Mouse (Mus musculus): ENCODE data around the gene Stk32b.
A peak's percentile ranks its signal among the peaks of the same experiment; 100 is the strongest.

Stk32b gene

DNA sequence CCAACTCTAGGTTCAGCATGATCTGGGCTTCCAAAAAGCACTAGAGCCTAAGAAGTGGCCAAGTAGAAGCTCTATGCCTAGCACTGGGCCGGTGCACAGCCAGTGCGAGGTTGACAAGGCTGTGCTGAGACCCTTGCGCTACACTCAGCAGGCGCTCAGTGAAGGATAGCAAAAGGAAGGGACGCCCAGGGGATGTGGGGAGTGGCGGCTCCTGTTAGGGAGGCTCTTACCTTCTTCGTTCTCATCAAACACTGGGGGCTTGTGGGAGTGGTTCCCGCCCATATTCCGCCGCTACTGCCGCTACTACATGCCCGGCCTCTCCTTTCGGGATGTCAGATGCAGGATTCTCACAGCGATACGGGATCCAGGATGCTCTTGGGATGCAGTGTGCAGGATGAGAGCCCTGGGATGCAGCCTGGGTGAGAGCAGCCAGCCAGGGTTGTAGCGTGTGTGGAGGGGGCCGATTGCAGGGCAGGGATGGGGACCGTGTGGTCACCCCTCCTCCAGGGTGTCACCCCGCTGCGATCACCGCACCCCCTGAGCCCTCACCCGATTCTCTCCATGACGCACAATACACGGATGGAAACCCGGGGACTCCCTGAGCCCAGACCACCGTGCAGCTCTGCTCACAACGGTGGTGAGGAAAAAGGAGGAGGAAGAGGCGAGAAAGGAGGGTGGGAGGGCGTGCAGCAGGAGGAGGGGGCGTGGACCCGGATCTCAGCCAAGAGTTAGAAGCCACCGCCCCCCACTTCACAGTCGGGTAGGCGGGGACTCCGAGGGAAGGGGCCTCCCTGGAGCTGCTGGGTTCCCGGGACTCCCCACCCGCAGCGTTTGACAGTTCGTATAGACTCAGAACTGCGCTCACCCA, at the start of gene Stk32b:
TSS of gene Stk32b (minus strand) at position 667 of the 868 bp plus-strand sequence.
- peak; percentile 57 for DNase-seq (ENCODE audit: extremely low spot score, low spot score)

DNA sequence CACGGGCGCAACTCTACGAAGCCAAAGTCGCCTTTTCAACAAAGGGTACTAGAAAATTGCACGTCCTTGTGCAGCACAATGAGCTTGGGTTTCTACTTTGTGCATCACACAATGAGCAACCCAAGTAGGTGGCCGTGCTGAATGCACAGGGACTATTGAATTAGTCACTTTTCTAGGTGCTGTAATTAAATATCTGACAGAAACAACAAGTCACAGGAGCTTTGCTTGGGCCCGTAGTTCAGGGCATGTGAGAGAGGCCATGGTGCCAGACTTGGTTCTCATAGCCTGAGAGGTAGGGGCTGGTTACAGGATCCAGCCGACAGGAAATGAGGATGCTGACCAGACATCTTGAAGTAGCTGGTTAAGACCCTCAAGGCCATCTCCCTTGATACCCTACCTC, 48.9 kb upstream of the Stk32b start:
- peak; percentile 21 for DNase-seq (ENCODE audit: extremely low spot score, low spot score)

DNA sequence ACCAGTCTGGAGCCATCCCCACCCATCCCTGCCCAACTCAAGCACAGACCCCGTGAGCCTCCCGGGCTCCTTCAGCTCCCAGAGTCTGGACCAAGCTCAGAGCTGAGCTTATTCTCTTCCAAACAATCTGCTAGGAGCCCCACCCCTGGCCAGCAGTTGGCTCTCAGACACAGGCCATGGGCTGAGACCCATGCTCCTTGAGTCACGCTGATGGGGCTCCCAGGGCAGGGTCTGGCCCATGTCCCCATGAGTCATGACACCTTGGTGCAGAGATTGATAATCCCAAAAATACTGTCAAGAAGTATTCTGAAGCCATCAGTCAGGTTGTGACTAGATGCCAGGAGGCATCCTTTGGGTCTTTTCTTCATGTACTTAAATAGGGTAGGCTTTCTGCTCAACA, 45.1 kb upstream of the Stk32b start:
- no peak for DNase-seq (ENCODE audit: extremely low spot score, low spot score)

DNA sequence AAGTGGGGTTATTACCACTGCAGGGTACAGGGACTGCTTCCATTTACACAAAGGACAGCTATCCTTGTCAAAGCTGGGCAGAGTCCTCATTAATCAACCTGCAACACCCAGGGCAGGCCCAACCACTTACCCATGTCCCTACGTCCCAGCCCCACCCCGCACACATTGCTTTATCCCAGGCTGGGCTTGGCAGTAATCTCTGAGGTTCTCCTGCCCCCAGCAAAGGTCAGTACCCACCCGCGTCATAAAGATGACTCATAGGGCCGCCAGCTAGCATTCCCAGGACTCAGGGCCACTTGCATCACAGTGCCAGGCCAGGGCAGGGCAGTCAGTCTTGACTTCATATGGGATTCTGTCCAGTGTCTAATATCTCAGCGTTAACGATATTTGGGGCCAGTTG, 36.4 kb upstream of the Stk32b start:
- DNase-seq (ENCODE audit: extremely low spot score, low spot score): no peak

DNA sequence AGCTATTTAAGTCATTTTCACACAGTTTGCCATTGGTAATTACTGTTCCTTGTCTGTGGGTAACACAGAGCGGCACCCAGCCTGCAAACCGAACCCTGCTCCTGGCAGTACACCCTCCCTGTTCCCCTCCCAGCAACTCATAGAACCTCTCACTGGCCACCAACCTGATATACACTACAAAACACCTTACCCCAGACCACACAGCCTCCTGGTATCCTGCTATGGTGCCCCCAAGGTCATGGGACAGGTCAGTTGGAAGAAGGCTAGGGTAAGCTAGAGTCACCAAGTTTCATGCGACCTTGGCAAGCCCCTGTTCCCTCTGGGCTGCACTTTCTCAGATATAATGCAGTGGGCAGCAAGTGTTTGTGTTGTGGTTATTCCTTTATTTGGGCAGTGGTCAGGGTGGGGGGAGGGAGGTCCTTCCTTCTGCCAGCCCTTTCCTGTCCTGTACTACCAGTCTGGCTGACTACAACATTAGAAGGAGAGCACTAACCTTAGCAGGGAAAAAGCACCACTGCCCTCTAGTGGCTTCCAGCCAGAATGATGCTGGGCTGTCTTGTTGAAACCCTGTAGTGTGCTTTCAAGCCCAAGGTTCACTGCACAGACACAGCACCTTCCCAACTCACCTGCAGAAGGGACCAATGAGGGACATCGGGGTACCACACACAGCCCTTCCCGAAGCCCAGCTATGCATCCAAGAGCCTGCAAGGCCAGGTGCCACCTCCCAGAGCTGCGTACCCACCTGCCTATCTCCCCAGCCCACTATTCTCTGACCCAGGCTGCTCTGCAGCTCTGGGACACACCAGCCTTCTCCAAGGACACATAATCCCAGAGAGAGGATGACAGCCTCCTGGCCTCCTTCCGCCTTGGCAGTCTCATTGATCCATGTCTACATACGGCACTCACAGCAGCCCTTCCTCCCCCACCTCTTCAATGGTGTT, 35.3 kb upstream of the Stk32b start:
- peak; percentile 68 for DNase-seq (ENCODE audit: extremely low spot score, low spot score)

DNA sequence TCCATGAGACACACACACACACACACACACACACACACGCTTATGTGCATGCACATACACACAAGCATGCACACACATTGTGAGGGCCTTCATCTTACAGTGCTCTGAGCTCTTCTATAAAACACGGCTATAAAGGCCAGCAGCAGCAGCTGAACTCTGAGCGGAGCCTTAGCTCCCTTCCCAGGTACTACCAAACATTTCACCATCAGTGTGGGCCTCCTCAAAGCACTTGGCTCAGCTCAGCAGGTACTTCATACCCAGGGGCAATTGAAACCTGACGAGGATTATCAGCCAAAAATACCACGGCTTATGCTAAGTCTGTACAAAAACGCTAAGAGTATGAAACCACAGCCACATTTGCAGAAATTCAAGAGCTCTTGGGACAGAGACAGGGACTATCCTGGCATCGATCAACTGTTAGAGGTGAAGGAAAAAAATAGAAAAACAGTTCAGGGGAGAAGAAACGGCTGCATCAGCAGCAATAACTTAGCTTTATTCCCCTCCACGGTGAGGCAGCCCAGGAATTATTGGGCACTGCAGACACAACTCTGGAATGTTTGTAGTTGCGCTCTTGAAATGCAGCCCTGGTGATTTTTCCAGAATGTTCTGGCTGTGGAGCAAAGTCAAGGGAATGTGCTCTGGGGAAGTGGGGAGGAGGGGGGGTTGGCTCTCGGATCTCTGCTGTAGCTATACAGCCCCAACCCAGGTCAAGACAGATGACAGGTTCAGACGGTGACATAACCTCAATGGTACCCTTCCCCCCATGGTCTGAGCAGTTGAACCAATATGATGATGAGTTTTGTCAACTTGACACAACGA, 27.1 kb upstream of the Stk32b start:
- no peak for DNase-seq (ENCODE audit: extremely low spot score, low spot score)

DNA sequence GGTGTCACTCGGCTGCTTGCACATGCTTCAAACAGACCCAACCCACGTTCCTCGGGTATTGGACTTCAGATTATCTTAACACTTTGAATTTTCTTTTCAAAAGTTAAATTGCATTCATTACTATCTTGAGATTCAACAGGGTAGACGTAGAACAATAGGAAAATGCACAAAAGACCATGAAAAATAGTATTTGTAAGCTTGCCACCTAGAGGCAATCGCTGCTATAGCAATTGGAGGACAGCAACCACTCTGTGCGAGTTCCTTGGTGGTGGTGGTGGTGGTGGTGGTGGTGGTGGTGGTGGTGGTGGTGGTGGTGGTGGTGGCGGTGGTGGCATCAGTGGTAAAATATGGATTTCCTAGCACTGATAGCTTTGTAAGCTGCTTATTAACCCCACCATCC, 19.2 kb upstream of the Stk32b start:
- DNase-seq (ENCODE audit: extremely low spot score, low spot score): no peak

DNA sequence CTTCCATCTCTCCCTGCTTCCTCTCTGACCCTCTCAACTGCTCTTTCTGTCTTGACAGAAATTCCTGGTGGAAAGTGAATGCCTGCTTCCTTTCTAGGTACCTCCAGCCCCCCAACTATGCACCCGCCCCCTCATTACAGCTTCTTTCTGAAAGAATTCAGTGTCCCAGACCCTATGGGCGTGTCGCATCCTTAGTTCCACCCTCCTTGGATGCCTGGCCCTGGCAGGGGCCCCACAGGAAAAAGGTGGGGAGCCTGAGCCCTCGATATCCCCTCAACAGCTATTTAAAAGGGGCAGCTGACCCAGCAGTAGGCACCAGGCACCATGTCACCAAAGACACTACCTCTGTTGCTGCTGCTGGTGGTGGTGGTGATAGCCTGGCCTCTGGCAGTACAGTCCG, 18.3 kb upstream of the Stk32b start, which contains the start of gene Cytl1:
TSS of gene Cytl1 (plus strand) at position 296 of the 400 bp plus-strand sequence.
- no peak for DNase-seq (ENCODE audit: extremely low spot score, low spot score)

DNA sequence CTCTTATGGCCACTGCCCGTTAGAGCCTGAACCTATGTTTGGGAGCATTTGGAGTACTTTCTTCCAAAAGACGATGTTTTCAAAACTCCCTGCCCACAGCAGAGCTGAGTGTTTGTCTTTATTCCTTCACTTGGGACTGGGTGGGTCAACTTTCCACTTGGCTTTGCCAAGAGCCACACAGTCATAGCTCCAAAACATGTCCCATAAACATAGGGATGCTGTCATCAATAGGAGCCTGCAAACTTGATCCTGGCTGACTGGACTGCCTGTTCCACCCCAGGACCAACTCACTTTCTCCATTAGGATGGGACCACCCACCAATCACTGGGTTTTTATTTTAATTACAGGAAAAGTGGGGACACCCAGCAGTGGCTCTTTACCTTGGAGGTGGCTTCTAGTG, 13.8 kb upstream of the Stk32b start:
- DNase-seq (ENCODE audit: extremely low spot score, low spot score): no peak

DNA sequence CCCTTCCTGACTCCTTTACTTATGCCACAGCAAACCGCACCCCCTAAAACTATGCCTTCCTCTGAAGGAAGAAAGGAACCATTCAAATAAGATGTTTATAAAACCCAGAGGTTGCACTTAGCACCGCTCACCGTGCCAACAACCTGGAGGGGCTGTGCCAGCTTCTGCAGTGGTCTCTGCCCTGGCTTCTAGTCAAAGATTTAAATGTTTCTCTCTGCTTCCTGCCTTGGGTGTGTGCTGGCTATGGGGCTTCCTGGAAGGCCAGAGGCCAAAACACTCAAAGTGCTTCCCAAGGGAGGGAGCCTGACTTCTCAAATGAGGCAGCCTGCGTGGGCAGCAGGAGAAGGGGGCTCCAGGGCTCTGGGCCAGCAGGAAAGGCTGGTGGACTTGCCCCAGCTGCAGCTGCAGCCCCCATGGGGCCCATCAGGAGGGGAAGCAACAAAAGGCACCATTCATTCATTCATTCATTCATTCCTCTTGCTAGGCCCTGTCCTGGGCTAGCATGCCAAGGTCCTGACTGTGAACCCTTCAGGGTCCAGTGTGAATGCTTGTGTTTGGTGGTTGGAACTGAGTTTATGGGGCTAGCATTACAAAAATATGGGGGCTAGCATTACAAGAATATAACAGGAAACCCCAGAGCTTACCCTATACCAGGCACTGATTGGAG, 8.4 kb upstream of the Stk32b start:
- DNase-seq (ENCODE audit: extremely low spot score, low spot score): no peak

DNA sequence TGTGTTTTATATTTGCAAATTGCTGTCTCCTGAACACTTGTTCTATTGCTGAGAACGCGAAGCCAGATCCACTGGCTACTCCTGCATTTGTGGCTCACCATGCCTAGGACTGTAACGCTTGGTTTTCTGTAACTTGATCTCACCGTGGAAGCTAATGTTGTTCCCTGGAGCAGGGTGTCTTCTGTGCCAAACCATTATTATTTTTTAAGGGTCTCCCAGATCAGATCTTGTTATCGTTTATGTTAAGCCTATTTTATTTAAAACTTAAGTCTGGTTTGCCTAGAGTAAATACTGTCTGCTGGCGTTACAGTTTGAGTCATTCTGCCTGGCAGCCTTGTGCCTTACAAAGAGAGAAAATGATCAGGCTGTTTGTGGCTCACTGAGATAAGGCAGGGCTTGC, 3.7 kb upstream of the Stk32b start:
- DNase-seq (ENCODE audit: extremely low spot score, low spot score): no peak

DNA sequence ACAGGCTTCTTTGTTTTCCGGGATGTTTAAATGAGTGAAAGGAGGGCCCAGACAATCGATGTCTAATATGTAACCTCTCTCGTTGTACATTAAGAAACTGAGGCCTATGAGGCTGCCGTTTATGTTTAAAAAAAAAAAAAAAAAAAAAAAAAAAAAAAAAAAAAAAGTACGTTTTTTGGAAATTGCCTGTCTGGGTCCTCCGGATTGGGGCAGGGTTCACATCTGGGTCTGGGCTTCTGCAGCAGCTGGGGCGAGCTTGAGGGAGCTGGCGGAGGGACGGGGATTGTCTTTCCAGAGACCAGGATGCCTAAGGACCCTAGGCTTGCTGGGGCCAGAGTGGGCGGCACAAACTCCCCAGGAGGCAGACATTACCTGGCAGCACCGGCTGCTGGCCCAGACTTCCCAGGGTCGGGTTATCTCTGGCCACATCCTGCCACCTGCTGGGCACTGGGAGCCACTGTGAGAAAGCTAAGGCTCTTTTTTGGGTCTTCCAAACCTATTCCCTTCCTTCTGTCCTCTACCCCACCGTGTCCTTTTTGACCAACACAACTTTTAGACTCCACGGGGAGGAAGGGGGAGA, 503 bp upstream of the Stk32b start:
- DNase-seq (ENCODE audit: extremely low spot score, low spot score): peak; percentile 65

DNA sequence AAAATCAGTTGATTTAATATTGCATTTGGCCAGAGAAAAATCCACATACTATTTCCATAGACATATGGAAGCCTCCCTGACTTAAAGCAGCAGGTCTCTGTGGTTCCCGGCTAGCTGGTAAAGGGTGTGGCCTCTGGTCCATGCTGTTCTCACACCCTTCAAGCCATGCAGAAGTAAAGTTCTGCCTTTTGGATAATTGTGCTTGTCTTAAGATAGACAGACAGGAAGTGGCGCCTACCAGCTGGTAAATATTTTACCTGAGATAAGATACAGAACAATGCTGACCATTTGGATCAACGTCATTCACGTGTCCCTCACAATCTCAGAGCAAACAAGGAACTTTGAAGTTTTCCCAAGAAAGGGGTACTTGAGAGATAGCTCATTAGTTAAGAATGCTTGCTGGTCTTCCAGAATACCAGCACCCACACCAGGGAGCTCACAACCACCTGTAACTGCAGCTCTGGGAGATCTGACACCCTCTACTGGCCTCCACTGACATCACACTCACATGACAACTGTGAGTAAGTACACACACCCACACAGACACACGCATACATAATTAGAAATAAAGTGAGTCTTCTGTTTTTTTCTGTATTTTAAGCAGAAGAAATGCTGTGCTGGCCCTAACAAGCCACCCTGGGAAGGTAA, 7.6 kb downstream of the Stk32b start:
- DNase-seq (ENCODE audit: extremely low spot score, low spot score): no peak

DNA sequence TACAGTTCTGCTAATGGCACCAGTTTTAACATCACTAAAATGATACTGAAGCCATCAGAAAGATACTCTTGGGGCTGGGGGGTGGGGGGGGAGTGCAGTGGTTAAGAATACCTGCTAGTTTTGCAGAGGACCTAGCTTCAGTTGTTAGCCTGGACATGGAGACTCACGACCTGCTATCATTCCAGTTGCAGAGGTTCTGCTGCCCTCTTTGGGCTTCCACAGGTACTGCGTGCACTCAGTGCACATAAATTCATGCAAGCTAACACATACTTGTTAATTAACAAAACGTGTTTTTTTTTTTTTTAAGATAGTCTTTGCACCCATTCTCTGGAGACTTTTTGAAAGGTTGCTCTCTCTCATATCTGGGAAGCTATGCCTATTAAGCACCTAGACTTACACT, 8.8 kb downstream of the Stk32b start:
- DNase-seq (ENCODE audit: extremely low spot score, low spot score): no peak

DNA sequence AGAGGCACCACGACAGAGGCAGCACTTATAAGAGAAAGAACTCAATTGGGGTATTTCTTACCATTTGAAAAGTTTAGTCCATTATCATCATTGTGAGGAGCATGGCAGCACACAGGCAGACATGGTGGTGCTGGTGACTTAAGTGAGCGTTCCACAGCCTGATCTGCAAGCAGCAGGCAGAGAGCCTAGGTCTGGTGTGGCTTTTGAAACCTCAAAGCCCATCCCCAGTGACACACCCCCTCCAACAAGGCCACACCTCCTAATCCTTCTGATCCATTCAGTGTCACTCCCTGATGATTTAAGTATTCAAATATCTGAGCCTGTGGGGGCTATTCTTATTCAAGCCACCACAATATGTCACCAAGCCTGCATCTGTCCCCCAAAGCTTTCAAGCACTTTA, 12.0 kb downstream of the Stk32b start:
- DNase-seq (ENCODE audit: extremely low spot score, low spot score): no peak

DNA sequence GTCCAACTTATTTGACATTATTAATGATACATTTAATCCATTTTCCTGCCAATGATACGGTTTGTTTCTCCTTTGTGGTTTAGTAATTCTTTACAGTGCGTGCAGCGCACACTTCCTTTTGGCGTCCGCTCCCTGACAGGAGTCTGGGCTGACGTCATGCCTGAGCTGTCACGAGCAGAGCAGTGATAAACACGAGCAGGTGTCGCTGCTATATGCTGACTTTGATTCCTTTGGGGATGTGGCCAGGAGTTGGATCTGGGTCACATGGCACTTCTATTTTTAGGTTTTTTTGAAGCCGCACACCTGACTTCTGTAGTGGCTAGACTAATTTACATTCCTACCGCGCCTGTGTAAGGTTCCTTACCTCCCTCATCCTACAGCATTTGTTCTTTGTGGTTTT, 17.2 kb downstream of the Stk32b start:
- no peak for DNase-seq (ENCODE audit: extremely low spot score, low spot score)

DNA sequence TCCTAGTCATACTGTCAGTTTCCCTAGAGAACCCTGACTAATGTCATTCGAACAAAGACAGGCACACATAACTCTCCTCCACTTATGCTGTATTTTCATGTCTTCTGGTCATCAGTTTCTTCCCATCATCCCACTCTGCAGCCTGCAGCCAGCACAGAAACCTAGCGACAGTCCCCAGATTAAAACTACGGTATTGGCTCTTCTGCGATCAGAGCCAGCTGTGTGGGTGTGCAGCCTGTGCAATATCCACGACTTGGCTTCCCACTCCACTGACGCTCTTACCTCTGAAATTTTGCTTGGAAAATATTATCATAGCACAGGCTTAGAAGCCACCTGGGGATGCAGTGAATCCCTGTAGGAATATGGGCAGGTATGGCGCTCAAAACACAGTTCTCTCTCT, 19.7 kb downstream of the Stk32b start:
- DNase-seq (ENCODE audit: extremely low spot score, low spot score): no peak

DNA sequence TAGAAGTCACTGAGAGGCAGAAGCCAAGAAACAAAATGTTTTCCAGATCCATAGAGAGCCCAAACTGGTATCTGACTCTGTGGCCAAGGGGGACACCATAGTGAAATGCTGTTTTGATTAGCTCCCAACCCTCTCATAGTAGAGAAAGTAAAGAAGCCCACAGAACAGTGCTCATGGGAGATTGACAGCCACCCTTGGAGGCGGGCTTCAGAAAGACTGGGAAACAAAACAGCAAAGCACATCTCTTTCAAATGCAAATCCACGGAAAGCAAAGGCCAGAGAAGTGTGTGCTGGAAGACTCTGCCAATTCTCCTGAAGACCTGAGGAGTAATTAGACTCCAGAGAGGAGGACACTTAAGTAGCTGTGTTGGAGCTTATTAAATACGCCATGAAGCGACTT, 21.2 kb downstream of the Stk32b start:
- DNase-seq (ENCODE audit: extremely low spot score, low spot score): no peak

DNA sequence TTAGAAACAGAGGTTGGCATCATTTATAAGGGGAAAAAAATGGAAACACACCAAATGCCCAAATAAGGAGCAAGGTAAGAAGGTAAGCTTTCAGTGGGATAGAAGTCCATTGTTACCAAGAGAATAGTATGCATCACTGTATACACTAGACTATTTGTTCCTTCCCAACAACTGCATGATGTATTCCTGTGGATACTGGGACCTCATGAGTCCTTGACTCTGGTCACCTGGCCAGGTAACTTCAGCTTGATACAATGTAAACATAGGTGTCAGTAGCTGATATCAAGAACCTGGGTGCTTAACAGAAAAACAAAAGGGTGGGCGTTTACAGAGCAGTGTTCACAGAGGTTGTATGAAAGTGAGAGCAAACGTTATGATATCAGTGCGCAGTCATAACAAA, 24.2 kb downstream of the Stk32b start:
- no peak for DNase-seq (ENCODE audit: extremely low spot score, low spot score)

DNA sequence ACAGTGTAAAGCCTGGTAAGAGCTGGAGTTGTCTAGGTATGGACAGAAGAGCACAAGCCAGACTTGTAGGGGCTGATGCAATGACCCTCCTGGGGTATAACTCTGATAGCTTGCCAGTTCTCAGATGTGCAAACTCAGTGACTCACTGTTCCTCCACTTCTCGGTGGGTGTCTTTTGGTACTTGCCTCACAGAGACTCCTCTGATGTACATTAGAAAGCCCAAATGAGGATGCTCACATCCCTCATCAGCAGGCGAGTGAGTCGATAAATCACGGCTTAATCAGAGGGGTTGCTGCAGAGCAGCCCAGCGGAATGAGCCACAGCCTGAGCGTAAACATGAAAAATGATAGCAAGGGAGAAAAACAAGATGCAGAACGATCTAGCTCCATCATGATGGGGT, 46.2 kb downstream of the Stk32b start:
- DNase-seq (ENCODE audit: extremely low spot score, low spot score): no peak

Measured in neural tube, embryonic 10.5 days (tissue).